Mouse (Mus musculus) ES-E14 (cell line): ENCODE results near the gene Golga3. TPM values are rescaled to one million over a fixed set of nuclear protein-coding genes. Genes with fewer than 3 reads are reported as not detected.

Experiments used
- DNase-seq: peaks from one replicate; pipeline ENCODE4 v3.0.0-alpha.2; 2013; ENCODE audit warnings: low read depth, low spot score
- H3K27ac ChIP-seq: 2 replicates; pipeline ENCODE4 v1.5.1; 2012; ENCODE audit warnings: low read depth, mild to moderate bottlenecking, low read length, moderate library complexity, mixed read lengths; ENCODE audit not compliant: poor library complexity, insufficient read depth, severe bottlenecking
- H3K36me3 ChIP-seq: 2 replicates; pipeline ENCODE4 v1.6.1; 2012; ENCODE audit warnings: mild to moderate bottlenecking, low read length, moderate library complexity, mixed read lengths; ENCODE audit not compliant: control insufficient read depth, poor library complexity, insufficient read depth, severe bottlenecking
- H3K4me1 ChIP-seq, 2 experiments: fragments of 150-350 bp in 1 of 2; sonication (generic) in 1 of 2; 2 replicates each; pipeline ENCODE4 v1.6.1; 2012; ENCODE audit warnings: low read length in 2 of 2, mild to moderate bottlenecking in 1 of 2, mixed read lengths in 1 of 2; ENCODE audit not compliant: control insufficient read depth in 2 of 2, insufficient read depth in 2 of 2, poor library complexity in 1 of 2
- H3K4me3 ChIP-seq, 2 experiments: fragments of 150-350 bp in 1 of 2; sonication (generic) in 1 of 2; 2 replicates each; pipeline ENCODE4 v1.5.1; 2012; ENCODE audit warnings: low read length in 2 of 2, low read depth in 1 of 2, mild to moderate bottlenecking in 1 of 2, mixed read lengths in 1 of 2; ENCODE audit not compliant: insufficient read depth in 1 of 2, poor library complexity in 1 of 2, severe bottlenecking in 1 of 2
- H3K9ac ChIP-seq: 2 replicates; pipeline ENCODE4 v1.6.1; 2012; ENCODE audit warnings: low read depth, mild to moderate bottlenecking, low read length, mixed read lengths; ENCODE audit not compliant: poor library complexity, insufficient read depth, severe bottlenecking
- H3K9me3 ChIP-seq: fragments of 150-350 bp; sonication (generic); 2 replicates; pipeline ENCODE4 v1.6.1; 2012; ENCODE audit warnings: low read depth, mild to moderate bottlenecking, low read length; ENCODE audit not compliant: control insufficient read depth, insufficient read depth
- CHD2 ChIP-seq: IDR thresholded peaks from 2 replicates; pipeline ENCODE4 v1.6.1; 2014; ENCODE audit warnings: mild to moderate bottlenecking, low read depth, low read length, inconsistent platforms
- HCFC1 ChIP-seq: IDR thresholded peaks from 2 replicates; pipeline ENCODE4 v1.6.1; 2012; ENCODE audit warnings: low read length, inconsistent platforms, borderline replicate concordance; ENCODE audit not compliant: insufficient read depth
- MAFK ChIP-seq: IDR thresholded peaks from 2 replicates; pipeline ENCODE4 v1.6.1; 2014; ENCODE audit warnings: mild to moderate bottlenecking, low read depth, low read length, inconsistent platforms; ENCODE audit not compliant: insufficient read depth
- ZC3H11A ChIP-seq: IDR thresholded peaks from 2 replicates; pipeline ENCODE4 v1.6.1; 2012; ENCODE audit warnings: low read depth, mild to moderate bottlenecking, inconsistent platforms, low read length, borderline replicate concordance
- ZNF384 ChIP-seq: IDR thresholded peaks from 2 replicates; pipeline ENCODE4 v1.6.1; 2012; ENCODE audit warnings: low read depth, low read length, inconsistent platforms
- in situ Hi-C, 2 experiments: fragments of 600-800 bp; cut with MboI; formaldehyde crosslinking; loops; one replicate each; pipeline ENCODE4 v1.15.1; 2025; ENCODE audit warnings: low sequenced_read_pairs in 2 of 2, inconsistent platforms in 1 of 2; ENCODE audit not compliant: unreplicated experiment in 2 of 2
- total RNA-seq: library from RNA; depleted of rRNA; stranded (reverse); fragments of 300-350 nt; gene quantifications from 2 replicates; pipeline ENCODE4 v1.2.3, GENCODE M21; 2012

Gene Golga3
- total RNA-seq, 1 experiment: 24.3 TPM

GRCm38 (mm10) chr5:110139325-110139724 lies 37.2 kb upstream of the Golga3 start:
- Histone ChIP-seq H3K9ac (no peak overlapping the region), H3K4me3 (no peak overlapping the region), H3K36me3 (no peaks in the 10 kb centered on the region; the same call in 1 of the 2 replicates), H3K4me1 (no peaks in the 10 kb centered on the region; a peak in 1 of 4 replicates), H3K27ac (no peak overlapping the region), H3K9me3 (peaks cover 9% of the 10 kb centered on the region; the same call in 1 of the 2 replicates)
- in situ Hi-C loops: no loop called here
- no peak for TF ChIP-seq ZNF384
- TF ChIP-seq ZC3H11A: no peak
- TF ChIP-seq CHD2: no peak
- TF ChIP-seq HCFC1: no peak
- TF ChIP-seq MAFK: no peak
- DNase-seq: no peak

DNA sequence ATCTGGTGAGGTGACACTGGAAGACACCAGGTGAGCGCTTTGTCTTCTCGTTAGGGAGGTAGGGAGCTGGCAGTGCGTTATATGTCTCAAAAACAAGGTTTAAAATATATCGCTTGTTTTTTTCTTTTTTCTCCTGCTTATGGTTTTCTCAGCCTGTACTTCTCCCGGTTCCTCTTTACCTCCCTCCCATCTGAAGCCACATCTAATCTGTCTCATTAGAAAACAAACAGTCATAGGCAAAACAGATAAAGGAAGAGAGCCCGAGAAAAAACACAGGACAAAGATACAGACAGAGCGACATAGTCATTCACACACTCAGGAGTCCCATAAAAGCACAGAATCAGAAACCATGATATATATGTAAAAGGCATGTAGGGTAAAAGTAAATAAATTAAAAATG lies 36.1 kb upstream of the Golga3 start:
- H3K9ac ChIP-seq: no peak overlapping the region
- peaks cover 2% of the 10 kb centered on the region for H3K36me3 ChIP-seq
- DNase-seq: no peak
- no peak overlapping the region for H3K4me3 ChIP-seq
- no peaks in the 10 kb centered on the region; a peak in 1 of 4 replicates for H3K4me1 ChIP-seq
- TF ChIP-seq CHD2 (no peak), MAFK (no peak), HCFC1 (no peak), ZC3H11A (no peak), ZNF384 (no peak)
- no peaks in the 10 kb centered on the region for H3K9me3 ChIP-seq
- no peak overlapping the region for H3K27ac ChIP-seq
- in situ Hi-C loops: no loop called here

- no peak overlapping the region for H3K9ac ChIP-seq
- no peak for DNase-seq
- H3K9me3 ChIP-seq: no peaks in the 10 kb centered on the region
- no peaks in the 10 kb centered on the region for H3K4me1 ChIP-seq
- TF ChIP-seq CHD2 (no peak), ZC3H11A (no peak), HCFC1 (no peak), MAFK (no peak), ZNF384 (no peak)
- peaks cover 3% of the 10 kb centered on the region for H3K36me3 ChIP-seq
- H3K27ac ChIP-seq: no peak overlapping the region
- in situ Hi-C loops: no loop called here
- no peak overlapping the region for H3K4me3 ChIP-seq
Measured at GRCm38 (mm10) chr5:110142309-110142708, 34.2 kb upstream of the Golga3 start.

- no peaks in the 10 kb centered on the region for H3K4me1 ChIP-seq
- peaks cover 3% of the 10 kb centered on the region for H3K36me3 ChIP-seq
- in situ Hi-C loops: no loop called here
- no peaks in the 10 kb centered on the region for H3K9me3 ChIP-seq
- TF ChIP-seq HCFC1: no peak
- TF ChIP-seq ZC3H11A: peak; percentile 20; the same call in 1 of the 2 replicates
- TF ChIP-seq CHD2: no peak
- no peak for TF ChIP-seq MAFK
- peak; percentile 56; the same call in 1 of the 2 replicates for TF ChIP-seq ZNF384
- no peak overlapping the region for H3K27ac ChIP-seq
- no peak for DNase-seq
- H3K4me3 ChIP-seq: no peak overlapping the region
- no peak overlapping the region for H3K9ac ChIP-seq
Measured at GRCm38 (mm10) chr5:110143007-110143406, 33.5 kb upstream of the Golga3 start.

DNA sequence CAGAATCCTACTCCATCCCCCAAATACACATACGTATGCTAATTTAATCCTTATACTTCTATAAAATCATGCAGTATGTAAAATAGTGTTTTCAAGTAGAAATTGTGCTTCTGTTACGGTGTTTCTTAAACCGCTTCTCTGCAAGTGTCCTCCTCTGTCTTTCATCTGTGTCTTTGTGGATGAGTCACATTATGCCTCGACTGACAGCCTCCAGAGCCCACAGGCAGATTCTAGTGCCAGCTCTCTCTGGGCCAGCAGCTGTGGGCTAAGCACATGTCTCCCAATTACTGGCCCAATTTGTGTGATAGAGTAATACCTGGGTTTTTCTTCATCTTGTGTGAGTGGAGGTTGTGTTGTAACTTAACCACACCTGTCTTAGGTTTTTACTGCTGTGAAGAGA lies 7.1 kb upstream of the Golga3 start:
- Histone ChIP-seq H3K9me3 (no peaks in the 10 kb centered on the region), H3K9ac (no peak overlapping the region), H3K4me3 (no peak overlapping the region), H3K27ac (no peak overlapping the region), H3K4me1 (peaks cover 0 to 8% of the 10 kb centered on the region in 2 experiments; a peak in 2 of 4 replicates), H3K36me3 (peaks cover 2% of the 10 kb centered on the region; the same call in 1 of the 2 replicates)
- in situ Hi-C loops: no loop called here
- no peak for TF ChIP-seq ZNF384
- no peak for TF ChIP-seq HCFC1
- TF ChIP-seq CHD2: no peak
- no peak for TF ChIP-seq MAFK
- no peak for TF ChIP-seq ZC3H11A
- DNase-seq: no peak
